Mouse (Mus musculus) liver, adult 2 months (tissue): ENCODE results near the gene Ppp1r3g. TPM values are rescaled to one million over a fixed set of nuclear protein-coding genes. Genes with fewer than 3 reads are reported as not detected.

ENCODE experiments used
- DNase-seq: peaks from one replicate; pipeline ENCODE4 v3.0.0-alpha.2; 2011; ENCODE audit warnings: low read depth, low spot score; ENCODE audit errors: extremely low read depth
- H3K27ac ChIP-seq: fragments of 200-500 bp; replicated peaks from 2 replicates; pipeline ENCODE4 v1.5.1; 2012; ENCODE audit warnings: low read depth, mild to moderate bottlenecking, control low read depth, inconsistent platforms, low read length; ENCODE audit not compliant: insufficient read depth
- H3K27me3 ChIP-seq: fragments of 200-500 bp; 2 replicates; pipeline ENCODE4 v1.6.1; 2012; ENCODE audit warnings: mild to moderate bottlenecking, moderate library complexity, low read length, inconsistent platforms; ENCODE audit not compliant: control insufficient read depth, insufficient read depth
- H3K36me3 ChIP-seq: fragments of 200-500 bp; 2 replicates; pipeline ENCODE4 v1.6.1; 2012; ENCODE audit warnings: low read length, inconsistent platforms; ENCODE audit not compliant: control insufficient read depth, insufficient read depth
- H3K4me1 ChIP-seq: fragments of 200-500 bp; 2 replicates; pipeline ENCODE4 v1.6.1; 2011; ENCODE audit warnings: low read length; ENCODE audit not compliant: control insufficient read depth, insufficient read depth
- H3K4me3 ChIP-seq: fragments of 200-500 bp; 2 replicates; pipeline ENCODE4 v1.5.1; 2011; ENCODE audit warnings: low read depth, mild to moderate bottlenecking, control low read depth, low read length, moderate library complexity; ENCODE audit not compliant: insufficient read depth
- H3K79me2 ChIP-seq: fragments of 200-500 bp; 2 replicates; pipeline ENCODE4 v1.6.1; 2012; ENCODE audit warnings: inconsistent platforms, mild to moderate bottlenecking, low read length, moderate library complexity; ENCODE audit not compliant: control insufficient read depth, insufficient read depth
- H3K9ac ChIP-seq: fragments of 200-500 bp; 2 replicates; pipeline ENCODE4 v1.6.1; 2012; ENCODE audit warnings: low read depth, mild to moderate bottlenecking, control low read depth, inconsistent platforms, low read length
- CTCF ChIP-seq: fragments of 200-500 bp; IDR thresholded peaks from 2 replicates; pipeline ENCODE4 v1.5.1; 2011; ENCODE audit warnings: low read depth, low read length, control low read depth
- POLR2A ChIP-seq: fragments of 200-500 bp; IDR thresholded peaks from 2 replicates; pipeline ENCODE4 v1.6.1; 2011; ENCODE audit warnings: low read length, control low read depth; ENCODE audit not compliant: insufficient read depth; ENCODE audit errors: extremely low read depth
- WGBS: fragments of 180-500 bp; shearing (Covaris S2); methylation state at CpG from one replicate; pipeline ENCODE4 v1.1.7; 2018; 5-methylcytosine and 5-hydroxymethylcytosine counted together
- polyA plus RNA-seq: library from polyadenylated mRNA; depleted of rRNA; stranded (reverse); fragments of >200 nt; gene quantifications from 2 replicates; pipeline ENCODE4 v1.2.3, GENCODE M21; 2012; rRNA removed
- total RNA-seq: library from RNA; depleted of rRNA; stranded (reverse); fragments of >200 nt; gene quantifications from 2 replicates; pipeline ENCODE4 v1.2.3, GENCODE M21; 2014; rRNA removed

Gene Ppp1r3g
- total RNA-seq (4.7 and 7.6 TPM in 2 replicates), polyA plus RNA-seq (0.22 TPM in 1 of 2 replicates, not detected in the other)

DNA sequence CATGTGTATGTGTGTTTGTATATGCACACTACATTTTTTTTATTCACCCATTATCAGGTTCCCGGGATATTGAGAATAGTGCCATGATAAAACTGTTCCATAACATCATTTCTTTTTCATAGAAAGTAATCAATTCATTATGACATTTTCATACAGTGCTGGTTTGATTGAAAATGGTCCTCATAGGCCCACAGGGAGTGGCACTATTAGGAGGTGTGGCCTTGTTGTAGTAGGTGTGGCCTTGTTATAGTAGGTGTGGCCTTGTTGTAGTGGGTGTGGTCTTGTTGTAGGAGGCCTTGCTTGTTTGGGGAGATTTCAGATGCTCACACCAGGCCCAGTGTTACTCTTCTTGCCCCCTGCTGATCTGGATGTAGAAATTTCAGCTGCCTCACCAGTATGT, at the start of gene Ppp1r3g:
Gene Ppp1r3g, plus strand, starts transcription at position 301 of the 400 bp plus-strand sequence.
- H3K4me3 ChIP-seq: no peak within 1 kb of the TSS; the same call in 1 of the 2 replicates
- H3K4me1 ChIP-seq: peaks cover 11% of the 10 kb centered on the region
- no peaks in the 10 kb centered on the region for H3K79me2 ChIP-seq
- WGBS: 100% methylated on average over 1 of the region's 1 CpGs
- H3K9ac ChIP-seq: 0 out of 2 replicates have a peak within 1 kb of the TSS, but pooled peaks have one; percentile 29
- no peak for DNase-seq
- H3K27me3 ChIP-seq: no peaks in the 10 kb centered on the region
- H3K27ac ChIP-seq: peak within 1 kb of the TSS; percentile 76
- no peak for TF ChIP-seq CTCF
- no peak for TF ChIP-seq POLR2A
- no peaks in the 10 kb centered on the region for H3K36me3 ChIP-seq

DNA sequence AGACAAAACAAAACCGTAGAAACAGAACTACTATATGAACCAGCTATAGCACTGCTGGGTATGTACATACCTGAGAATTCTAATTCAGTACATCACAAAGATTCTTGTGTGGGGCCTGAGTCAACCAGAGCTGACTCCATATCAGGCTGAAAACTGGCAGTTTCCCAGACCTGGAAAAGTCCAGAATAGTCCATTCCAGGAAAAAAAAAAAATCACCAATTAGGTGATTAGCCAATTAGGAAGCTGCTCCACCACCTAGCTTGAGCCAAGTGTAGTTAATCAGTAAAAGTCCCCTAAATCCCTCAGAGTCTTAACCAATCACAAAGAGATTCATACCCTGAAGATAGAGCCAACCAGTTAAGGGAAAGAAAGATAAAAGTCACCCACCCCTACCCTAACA, 47.2 kb upstream of the Ppp1r3g start:
- Histone ChIP-seq H3K27ac (no peak overlapping the region), H3K9ac (no peak overlapping the region), H3K27me3 (no peaks in the 10 kb centered on the region), H3K36me3 (no peaks in the 10 kb centered on the region), H3K79me2 (no peaks in the 10 kb centered on the region), H3K4me1 (no peaks in the 10 kb centered on the region), H3K4me3 (no peak overlapping the region)
- WGBS: 79% methylated on average over 1 of the region's 1 CpGs
- peak; percentile 50 for DNase-seq
- TF ChIP-seq POLR2A (no peak), CTCF (no peak)

DNA sequence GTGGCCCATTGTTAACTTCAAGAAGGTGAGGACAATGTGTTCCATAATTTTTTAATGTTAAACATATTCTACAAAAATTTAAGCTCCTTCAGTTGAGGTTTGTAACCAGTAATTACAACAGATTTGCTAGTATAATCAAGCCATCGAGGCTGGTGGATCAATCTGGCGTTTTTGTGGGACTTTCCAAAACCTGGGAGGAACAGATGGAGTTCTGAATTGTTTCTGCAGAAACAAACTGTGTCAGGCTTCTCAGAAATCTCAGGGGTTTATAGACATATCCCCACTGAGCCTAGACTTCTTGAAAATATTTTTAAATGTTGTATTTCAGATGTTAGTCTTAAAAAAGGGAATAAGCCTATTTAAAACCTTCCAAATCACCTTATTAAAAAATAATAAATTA, 20.6 kb upstream of the Ppp1r3g start:
- no peaks in the 10 kb centered on the region for H3K27me3 ChIP-seq
- H3K79me2 ChIP-seq: no peaks in the 10 kb centered on the region
- no peaks in the 10 kb centered on the region for H3K4me1 ChIP-seq
- H3K9ac ChIP-seq: no peak overlapping the region
- DNase-seq: no peak
- no peak overlapping the region for H3K27ac ChIP-seq
- H3K36me3 ChIP-seq: no peaks in the 10 kb centered on the region
- TF ChIP-seq POLR2A (no peak), CTCF (no peak)
- WGBS: 92% methylated on average over 2 of the region's 2 CpGs
- no peak overlapping the region for H3K4me3 ChIP-seq

DNA sequence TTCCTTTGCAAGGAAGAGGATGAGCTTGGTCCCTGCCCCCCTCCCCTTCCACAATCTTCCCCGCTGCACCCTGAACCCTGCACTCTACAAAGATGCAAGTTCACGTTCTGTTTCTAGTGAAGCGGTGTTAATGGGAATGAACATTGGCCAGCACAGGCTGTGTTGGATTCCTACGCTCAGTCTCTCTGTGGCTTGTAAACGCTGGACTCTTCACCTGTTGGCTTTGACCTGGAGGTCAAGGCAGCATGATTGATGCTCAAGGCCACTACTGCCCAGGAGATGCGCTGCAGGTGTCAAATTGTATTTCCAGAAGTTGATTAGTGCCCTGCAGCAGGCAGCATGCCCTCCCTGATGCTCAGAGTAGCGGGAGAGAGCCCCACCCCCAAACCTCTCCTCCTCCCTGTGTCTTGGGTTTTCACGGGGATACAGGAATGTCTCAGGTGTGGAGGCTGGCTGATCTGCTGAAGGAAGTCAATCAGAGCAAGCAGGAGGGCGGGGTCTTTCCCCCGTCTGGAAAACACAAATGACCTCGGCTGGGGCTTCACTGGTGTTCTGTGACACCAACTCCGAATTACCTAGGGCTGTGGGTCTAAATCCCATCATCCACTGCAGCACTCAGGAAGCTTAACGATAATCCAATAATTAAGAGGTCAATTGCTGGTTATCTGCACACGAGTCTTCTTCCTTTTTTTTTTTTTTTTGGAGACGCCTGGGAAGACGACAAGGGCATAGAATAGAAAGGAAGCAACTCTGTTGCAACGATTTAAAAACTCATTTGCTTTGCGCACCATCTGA, 18.6 kb upstream of the Ppp1r3g start:
- no peaks in the 10 kb centered on the region for H3K4me1 ChIP-seq
- H3K9ac ChIP-seq: no peak overlapping the region
- no peak overlapping the region for H3K27ac ChIP-seq
- WGBS: 46% methylated on average over 18 of the region's 18 CpGs
- H3K27me3 ChIP-seq: no peaks in the 10 kb centered on the region
- H3K36me3 ChIP-seq: no peaks in the 10 kb centered on the region
- DNase-seq: no peak
- H3K79me2 ChIP-seq: no peaks in the 10 kb centered on the region
- TF ChIP-seq POLR2A (no peak), CTCF (no peak)
- no peak overlapping the region for H3K4me3 ChIP-seq

DNA sequence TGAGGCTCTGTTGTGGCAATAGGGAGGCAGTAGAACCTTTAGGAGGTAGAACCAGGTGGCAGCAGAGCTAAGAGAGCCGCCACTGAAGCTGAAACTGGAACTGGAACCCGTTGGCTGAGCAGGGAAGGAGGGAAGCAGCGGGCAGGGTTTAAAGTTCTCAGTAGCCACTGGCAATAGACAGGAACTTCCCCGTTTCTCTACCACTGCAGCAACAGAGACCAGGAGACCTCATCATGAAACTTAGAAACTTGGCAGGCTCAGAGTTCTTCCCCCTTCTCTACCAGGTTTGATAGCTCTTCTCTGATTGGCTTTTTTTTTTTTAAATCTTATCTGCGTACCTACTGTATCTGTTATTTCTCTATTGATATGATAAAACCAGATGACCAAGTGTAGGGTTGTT, 17.7 kb upstream of the Ppp1r3g start:
- Histone ChIP-seq H3K27ac (no peak overlapping the region), H3K36me3 (no peaks in the 10 kb centered on the region), H3K27me3 (no peaks in the 10 kb centered on the region), H3K79me2 (no peaks in the 10 kb centered on the region), H3K4me1 (no peaks in the 10 kb centered on the region), H3K9ac (no peak overlapping the region), H3K4me3 (no peak overlapping the region)
- WGBS: 75% methylated on average over 5 of the region's 5 CpGs
- no peak for DNase-seq
- no peak for TF ChIP-seq POLR2A
- TF ChIP-seq CTCF: no peak
